ENCODE assay signal across 22 mouse cellular contexts in the genomic region with DNA sequence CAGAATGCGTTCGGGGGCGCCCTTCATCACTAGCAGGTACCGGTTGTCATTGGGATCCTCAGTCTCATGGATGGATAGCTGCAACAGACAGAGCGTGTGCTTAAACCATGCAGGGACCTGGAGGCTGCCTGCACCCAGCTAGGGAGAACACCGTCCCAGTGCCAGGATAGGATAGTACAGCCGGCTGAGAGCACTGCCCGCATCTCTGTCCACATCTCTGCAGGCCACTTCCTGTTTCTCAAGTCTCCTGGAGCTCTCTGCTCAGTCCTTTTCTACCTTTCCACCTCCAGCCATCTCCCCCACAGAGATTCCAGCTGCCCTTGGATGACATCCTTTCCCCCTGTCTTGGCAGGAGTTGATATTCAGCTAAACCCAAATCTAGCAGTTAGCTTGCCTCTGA. TPM values are rescaled to one million over a fixed set of nuclear protein-coding genes. Genes with fewer than 3 reads are reported as not detected.
"Had no signal": no experiment of that assay in that cellular context is flagged by ENCODE, and none has a peak within 500 bp of the region (broad histone marks: within the 10 kb centered on the region; RNA-seq: fewer than 3 reads in every experiment).

No protein-coding gene starts in this region.

- H3K9ac ChIP-seq: liver, embryonic 14.5 days; lung, embryonic 14.5 days; midbrain, embryonic 12.5 days; neural tube, embryonic 13.5 days; neural tube, embryonic 15.5 days; stomach, embryonic 15.5 days had no signal

- H3K9me3 ChIP-seq: midbrain, embryonic 12.5 days; neural tube, embryonic 13.5 days; neural tube, embryonic 15.5 days; stomach, embryonic 15.5 days had no signal

- H3K4me3 ChIP-seq: megakaryocyte, embryonic 14.5 days; midbrain, embryonic 12.5 days; myocyte; neural tube, embryonic 13.5 days; neural tube, embryonic 15.5 days; stomach, embryonic 15.5 days had no signal

- H3K4me2 ChIP-seq: lung, embryonic 14.5 days; midbrain, embryonic 12.5 days; neural tube, embryonic 13.5 days; neural tube, embryonic 15.5 days; stomach, embryonic 15.5 days had no signal

- H3K27ac ChIP-seq: liver, embryonic 14.5 days; midbrain, embryonic 12.5 days; neural tube, embryonic 13.5 days; neural tube, embryonic 15.5 days; stomach, embryonic 15.5 days; stomach, postnatal 0 days had no signal

- H3K27me3 ChIP-seq: midbrain, embryonic 12.5 days; neural tube, embryonic 13.5 days; neural tube, embryonic 15.5 days; stomach, embryonic 15.5 days had no signal

- ATAC-seq: midbrain, embryonic 16.5 days had no signal

- H3K4me1 ChIP-seq: midbrain, embryonic 12.5 days; neural tube, embryonic 13.5 days; neural tube, embryonic 15.5 days; stomach, embryonic 15.5 days had no signal

- H3K36me3 ChIP-seq: stomach, embryonic 15.5 days had no signal

- DNase-seq: lung, adult 18-20 months; lung, embryonic 14.5 days; lung, postnatal 10 days; lung, postnatal 4 days; midbrain, embryonic 14.5 days; right cerebral cortex, postnatal 14 days; thymus, adult 18-20 months; thymus, postnatal 14 days; thymus, postnatal 36 days had no signal

RNA-seq across cellular contexts. Expression of a gene that starts 46.2 kb away (rescaled TPM):
- polyA plus RNA-seq: liver, embryonic 14.5 days; liver, embryonic 16.5 days; lung, embryonic 14.5 days; lung, embryonic 16.5 days; myocyte; spleen, adult 2 months; stomach, embryonic 15.5 days; stomach, postnatal 0 days; thymus, postnatal 0 days had no signal
